Mouse (Mus musculus) embryonic fibroblast, embryonic 13.5 days (primary cell): Measurements from ENCODE around the gene Scnn1b.

Source experiments
- CTCF ChIP-seq: IDR thresholded peaks from 2 replicates; pipeline ENCODE4 v1.5.1; 2011; ENCODE audit warnings: mild to moderate bottlenecking, control low read depth, low read length, moderate library complexity, borderline replicate concordance; ENCODE audit not compliant: insufficient read depth
- POLR2A ChIP-seq: IDR thresholded peaks from 2 replicates; pipeline ENCODE4 v1.6.1; 2011; ENCODE audit warnings: low read depth, mild to moderate bottlenecking, control low read depth, low read length, moderate library complexity

GRCm38 (mm10) chr7:121890636-121891360, 26.0 kb downstream of the Scnn1b start:
- TF ChIP-seq CTCF (no peak), POLR2A (no peak)
